Mouse (Mus musculus): ENCODE measurements around the gene Kcnmb2. TPM values are rescaled to one million over a fixed set of nuclear protein-coding genes. Genes with fewer than 3 reads are reported as not detected.

Gene Kcnmb2
- total RNA-seq, 4 experiments from 2014 or later, result 3.9 to 8.3 (median 6.1) TPM

- no peak for DNase-seq
These were observed 110.1 kb downstream of the Kcnmb2 start for GRCm38 (mm10) chr3:32012205-32012931.

- DNase-seq, result peak; percentile 6
These were observed 118.7 kb downstream of the Kcnmb2 start for GRCm38 (mm10) chr3:32020981-32021380.

- DNase-seq, result no peak
These were observed 127.2 kb downstream of the Kcnmb2 start for GRCm38 (mm10) chr3:32029375-32030050.

- no peak for DNase-seq
These were observed 130.1 kb downstream of the Kcnmb2 start for GRCm38 (mm10) chr3:32032381-32032780.

GRCm38 (mm10) chr3:32043814-32044213 is 141.5 kb downstream of the Kcnmb2 start:
- no peak for DNase-seq

GRCm38 (mm10) chr3:32048777-32049176 is 146.5 kb downstream of the Kcnmb2 start:
- no peak for DNase-seq

GRCm38 (mm10) chr3:32052596-32052995 is 150.3 kb downstream of the Kcnmb2 start:
- no peak for DNase-seq

GRCm38 (mm10) chr3:32053610-32054241 is 151.4 kb downstream of the Kcnmb2 start:
- no peak for DNase-seq

- DNase-seq, result no peak
These were observed 157.8 kb downstream of the Kcnmb2 start for GRCm38 (mm10) chr3:32059888-32060656.

- DNase-seq, result no peak
These were observed 160.4 kb downstream of the Kcnmb2 start for GRCm38 (mm10) chr3:32062685-32063084.

GRCm38 (mm10) chr3:32063312-32063711 is 161.0 kb downstream of the Kcnmb2 start:
- DNase-seq, result no peak

GRCm38 (mm10) chr3:32067004-32067935 is 165.0 kb downstream of the Kcnmb2 start:
- no peak for DNase-seq

GRCm38 (mm10) chr3:32073881-32074280 is 171.6 kb downstream of the Kcnmb2 start:
- DNase-seq, result peak; percentile 62

GRCm38 (mm10) chr3:32088762-32089161 is 186.5 kb downstream of the Kcnmb2 start:
- DNase-seq, result no peak

- no peak for DNase-seq
These were observed 199.1 kb downstream of the Kcnmb2 start for GRCm38 (mm10) chr3:32101391-32101790.

GRCm38 (mm10) chr3:32119851-32120250 is 217.5 kb downstream of the Kcnmb2 start:
- no peak for DNase-seq

GRCm38 (mm10) chr3:32121731-32122130 is 219.4 kb downstream of the Kcnmb2 start:
- no peak for DNase-seq

- no peak for DNase-seq
These were observed 223.1 kb downstream of the Kcnmb2 start for GRCm38 (mm10) chr3:32125431-32125830.

GRCm38 (mm10) chr3:32128391-32128790 is 226.1 kb downstream of the Kcnmb2 start:
- no peak for DNase-seq

- DNase-seq, result no peak
These were observed 228.4 kb downstream of the Kcnmb2 start for GRCm38 (mm10) chr3:32130696-32131095.

- DNase-seq, result no peak
These were observed 230.2 kb downstream of the Kcnmb2 start for GRCm38 (mm10) chr3:32132395-32133004.
